Mouse (Mus musculus) liver, adult 2 months (tissue): Measurements from ENCODE around the gene Gnpat.

ENCODE experiments used
- CTCF ChIP-seq: fragments of 200-500 bp; IDR thresholded peaks from 2 replicates; pipeline ENCODE4 v1.5.1; 2011; ENCODE audit warnings: low read depth, low read length, control low read depth
- POLR2A ChIP-seq: fragments of 200-500 bp; IDR thresholded peaks from 2 replicates; pipeline ENCODE4 v1.6.1; 2011; ENCODE audit warnings: low read length, control low read depth; ENCODE audit not compliant: insufficient read depth; ENCODE audit errors: extremely low read depth

- no peak for TF ChIP-seq CTCF
- no peak for TF ChIP-seq POLR2A
These were observed 51.2 kb downstream of the Gnpat start for GRCm38 (mm10) chr8:124914061-124914460.
